Mouse (Mus musculus): ENCODE measurements around the gene Usp28. TPM values are rescaled to one million over a fixed set of nuclear protein-coding genes. Genes with fewer than 3 reads are reported as not detected.
"Not testable (repeated sequence)": the region's sequence is repeated elsewhere in the genome, so short reads cannot be mapped to it uniquely, and the experiment has no call there.

Usp28 gene
- 10 to 100 TPM; 40.3 to 45.5 TPM for total RNA-seq (2021)
- long read RNA-seq, experiment 1, full-length matches to known transcripts = 3 of 19 reads
- long read RNA-seq, experiment 1, partial matches to known transcripts = 3 of 19 reads
- long read RNA-seq, experiment 1, other reads (novel, unspliced or antisense) = 13 of 19 reads
- long read RNA-seq, experiment 2, full-length matches to known transcripts = 6 of 21 reads
- long read RNA-seq, experiment 2, partial matches to known transcripts = 6 of 21 reads
- long read RNA-seq, experiment 2, other reads (novel, unspliced or antisense) = 9 of 21 reads

- peak; percentile 96 to 98 for DNase-seq (ENCODE audit: low spot score in 2 of 2)
These were observed at the start of gene Usp28 for GRCm38 (mm10) chr9:48984845-48985707. TSS of gene Usp28 (plus strand) at chr9:48985375.

- DNase-seq (ENCODE audit: low spot score in 2 of 2) = no peak
These were observed 42.8 kb upstream of the Usp28 start for GRCm38 (mm10) chr9:48942349-48942748.

GRCm38 (mm10) chr9:48947565-48947964, 37.6 kb upstream of the Usp28 start:
- DNase-seq (ENCODE audit: low spot score in 2 of 2) = no peak

GRCm38 (mm10) chr9:48961314-48961713, 23.9 kb upstream of the Usp28 start:
- DNase-seq (ENCODE audit: low spot score in 2 of 2) = no peak

- DNase-seq (ENCODE audit: low spot score in 2 of 2) = no peak
These were observed 23.0 kb upstream of the Usp28 start for GRCm38 (mm10) chr9:48962131-48962530.

- DNase-seq (ENCODE audit: low spot score in 2 of 2) = no peak
These were observed 20.6 kb upstream of the Usp28 start, which contains the start of gene Htr3b for GRCm38 (mm10) chr9:48964587-48965040. TSS of gene Htr3b (minus strand) at chr9:48964990.

GRCm38 (mm10) chr9:48972494-48972893, 12.7 kb upstream of the Usp28 start:
- peak; percentile 60 to 70 for DNase-seq (ENCODE audit: low spot score in 2 of 2)

- DNase-seq (ENCODE audit: low spot score in 2 of 2) = no peak
These were observed 8.4 kb upstream of the Usp28 start for GRCm38 (mm10) chr9:48976661-48977355.

GRCm38 (mm10) chr9:48980371-48980770, 4.8 kb upstream of the Usp28 start:
- DNase-seq (ENCODE audit: low spot score in 2 of 2) = no peak

GRCm38 (mm10) chr9:48980781-48981180, 4.4 kb upstream of the Usp28 start:
- no peak for DNase-seq (ENCODE audit: low spot score in 2 of 2)

- no peak for DNase-seq (ENCODE audit: low spot score in 2 of 2)
These were observed 3.3 kb upstream of the Usp28 start for GRCm38 (mm10) chr9:48981827-48982226.

GRCm38 (mm10) chr9:48983801-48984200, 1.4 kb upstream of the Usp28 start:
- DNase-seq (ENCODE audit: low spot score in 2 of 2) = not testable (repeated sequence)

- no peak for DNase-seq (ENCODE audit: low spot score in 2 of 2)
These were observed 793 bp upstream of the Usp28 start for GRCm38 (mm10) chr9:48984320-48984844.

- DNase-seq (ENCODE audit: low spot score in 2 of 2) = peak in 1 of 2 experiments; percentile 28
These were observed 523 bp downstream of the Usp28 start for GRCm38 (mm10) chr9:48985708-48986088.

- no peak for DNase-seq (ENCODE audit: low spot score in 2 of 2)
These were observed 1.5 kb downstream of the Usp28 start for GRCm38 (mm10) chr9:48986616-48987141.

- no peak for DNase-seq (ENCODE audit: low spot score in 2 of 2)
These were observed 2.3 kb downstream of the Usp28 start for GRCm38 (mm10) chr9:48987201-48988101.

GRCm38 (mm10) chr9:48991671-48992070, 6.5 kb downstream of the Usp28 start:
- no peak for DNase-seq (ENCODE audit: low spot score in 2 of 2)

GRCm38 (mm10) chr9:48994779-48995178, 9.6 kb downstream of the Usp28 start:
- DNase-seq (ENCODE audit: low spot score in 2 of 2) = no peak

- DNase-seq (ENCODE audit: low spot score in 2 of 2) = no peak
These were observed 10.6 kb downstream of the Usp28 start for GRCm38 (mm10) chr9:48995735-48996134.

GRCm38 (mm10) chr9:48999256-48999655, 14.1 kb downstream of the Usp28 start:
- DNase-seq (ENCODE audit: low spot score in 2 of 2) = no peak
